Mouse (Mus musculus): ENCODE results near the gene Adamts2.

Adamts2 gene

DNA sequence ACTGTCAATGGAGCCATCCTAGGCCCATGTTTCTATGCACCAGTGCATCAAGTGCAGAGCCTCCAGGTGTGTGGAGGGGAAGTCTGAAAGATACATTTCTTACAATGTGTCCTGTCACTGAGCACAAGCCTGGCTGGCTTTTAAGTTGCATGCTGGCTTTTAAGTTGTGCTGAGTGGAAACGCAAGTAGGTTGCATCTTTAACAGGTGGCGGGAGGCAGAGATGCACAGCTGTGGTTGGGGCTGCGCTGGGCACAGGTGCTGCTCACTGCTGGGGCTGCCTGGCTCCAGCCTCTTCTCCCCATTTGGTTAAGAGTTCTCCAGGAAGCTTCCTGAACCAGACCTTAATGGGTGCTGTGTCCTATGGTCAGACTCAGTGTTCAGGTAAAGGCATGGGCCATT is 21.9 kb downstream of the Adamts2 start:
- no peak for DNase-seq

DNA sequence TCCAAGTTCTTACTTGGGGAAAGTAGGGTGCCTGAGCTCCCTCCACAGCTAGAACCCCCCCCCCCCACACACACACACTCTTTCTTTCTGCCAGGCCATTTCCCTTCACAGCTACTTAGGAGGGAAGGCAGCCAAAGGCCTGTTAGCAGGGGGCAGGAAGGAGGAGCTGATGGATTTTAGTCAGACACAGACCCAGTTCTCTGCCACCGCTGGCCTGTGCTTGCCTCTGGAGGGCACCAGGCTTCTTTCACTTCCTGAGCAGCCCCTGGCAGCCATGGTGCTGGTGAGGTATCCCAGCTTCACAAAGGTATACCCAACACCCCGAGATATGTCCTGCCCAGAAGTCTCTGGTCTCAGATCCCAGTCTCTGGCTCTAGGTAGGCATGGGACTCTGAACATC is 22.4 kb downstream of the Adamts2 start:
- no peak for DNase-seq

DNA sequence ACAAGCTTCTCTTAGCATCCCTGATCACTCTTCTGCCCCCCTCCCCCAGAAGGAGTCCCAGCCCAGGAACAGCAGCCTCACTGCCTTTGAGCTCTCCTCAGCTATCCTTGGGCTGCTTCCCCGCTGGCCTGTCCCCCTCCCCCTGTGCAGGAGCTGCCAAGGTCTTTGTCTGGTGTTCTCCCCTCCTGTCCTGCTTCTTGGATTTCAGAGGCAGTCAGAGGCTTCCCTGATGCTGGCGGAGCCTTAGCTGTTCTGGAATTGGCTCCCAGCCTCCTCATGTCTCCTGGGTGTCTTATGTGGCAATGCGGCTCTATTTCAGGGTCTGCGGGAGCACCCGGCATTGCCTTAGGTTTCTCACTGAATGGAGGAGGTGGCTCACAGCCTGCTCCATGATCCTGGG is 22.8 kb downstream of the Adamts2 start:
- no peak for DNase-seq

DNA sequence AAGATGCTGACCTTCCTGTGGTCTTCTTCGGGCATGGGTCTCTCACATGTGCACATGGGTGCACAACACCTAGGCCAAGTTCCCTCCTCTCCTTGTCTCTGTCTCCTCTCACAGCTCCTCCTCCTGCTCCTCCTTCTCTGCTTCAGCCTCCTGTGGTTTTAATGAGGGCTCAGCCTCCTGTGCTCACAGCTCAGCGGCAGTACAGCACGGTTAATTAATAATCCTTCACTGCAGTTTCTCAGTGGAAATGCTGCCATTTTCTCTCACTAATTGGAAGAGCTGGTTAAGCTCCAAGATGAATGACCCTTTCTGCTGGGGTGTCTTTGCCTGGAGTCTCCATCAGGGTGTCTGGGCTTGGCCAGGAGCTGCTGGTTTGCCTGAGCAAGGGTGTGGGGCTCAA is 27.0 kb downstream of the Adamts2 start:
- no peak for DNase-seq

DNA sequence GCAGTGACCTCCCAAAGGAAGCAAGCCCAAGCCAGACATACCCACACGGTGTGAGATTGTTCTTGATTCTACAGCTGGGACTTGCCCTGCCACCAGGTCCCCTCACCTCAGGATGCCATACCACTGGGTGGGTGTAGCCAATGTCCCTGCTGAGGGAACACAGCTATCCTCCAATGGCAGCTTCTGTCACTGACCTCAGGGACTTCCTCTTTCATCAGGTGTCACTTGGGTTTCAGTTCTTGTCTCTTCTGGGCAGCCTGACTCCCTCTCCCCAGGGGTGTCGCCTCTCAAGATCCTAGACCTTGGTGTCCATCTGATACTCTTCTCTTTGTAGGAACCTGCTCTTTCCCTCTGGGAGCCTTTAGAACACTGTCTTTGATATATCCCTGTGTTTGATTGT is 28.6 kb downstream of the Adamts2 start:
- no peak for DNase-seq

DNA sequence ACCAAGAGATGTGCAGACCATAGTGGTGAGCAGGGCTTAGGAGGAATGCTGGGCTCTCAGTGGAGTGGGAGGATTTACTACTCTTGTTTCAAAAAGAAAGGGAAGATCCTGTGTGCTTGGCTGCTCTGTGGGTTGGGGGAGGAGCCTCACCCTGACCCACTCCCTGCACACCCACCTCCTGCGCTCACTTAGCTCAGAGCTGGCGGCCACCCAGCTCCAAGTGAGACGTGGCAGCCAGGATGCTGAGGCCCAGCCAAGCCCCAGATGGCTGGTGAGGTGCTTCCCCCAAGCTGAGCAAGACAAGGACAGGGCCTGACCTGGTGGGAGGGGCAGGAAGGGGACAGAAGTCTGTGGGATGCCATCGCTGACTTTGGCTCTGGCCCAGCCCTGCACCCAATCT is 30.4 kb downstream of the Adamts2 start:
- DNase-seq: peak; percentile 82 to 84

DNA sequence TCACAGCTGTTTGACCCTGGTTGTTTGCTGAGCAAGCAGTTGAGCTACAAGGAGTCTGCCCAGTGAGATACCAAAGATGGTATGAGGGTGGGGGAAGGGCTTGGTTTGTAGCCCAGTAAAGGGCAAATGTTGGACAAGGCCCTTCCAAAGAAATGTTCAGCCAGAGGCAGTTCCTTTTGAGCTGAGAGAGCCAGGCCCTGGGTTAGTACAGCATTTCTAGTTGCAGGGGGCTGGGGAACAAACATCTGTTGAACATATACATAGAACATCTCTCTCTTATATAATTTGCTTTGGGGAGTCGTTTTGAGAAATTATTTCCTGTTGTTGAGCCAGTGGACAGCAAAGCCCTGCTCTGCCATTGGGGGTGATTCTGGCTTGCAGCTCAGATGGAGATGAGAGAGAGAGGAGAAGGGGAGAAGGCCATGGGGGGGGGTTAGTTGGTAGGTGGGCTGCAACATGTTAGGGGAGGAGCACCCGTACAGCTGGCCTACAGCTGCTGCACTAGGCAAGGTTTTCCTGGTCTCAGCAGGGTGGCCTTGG is 33.2 kb downstream of the Adamts2 start:
- DNase-seq: no peak

DNA sequence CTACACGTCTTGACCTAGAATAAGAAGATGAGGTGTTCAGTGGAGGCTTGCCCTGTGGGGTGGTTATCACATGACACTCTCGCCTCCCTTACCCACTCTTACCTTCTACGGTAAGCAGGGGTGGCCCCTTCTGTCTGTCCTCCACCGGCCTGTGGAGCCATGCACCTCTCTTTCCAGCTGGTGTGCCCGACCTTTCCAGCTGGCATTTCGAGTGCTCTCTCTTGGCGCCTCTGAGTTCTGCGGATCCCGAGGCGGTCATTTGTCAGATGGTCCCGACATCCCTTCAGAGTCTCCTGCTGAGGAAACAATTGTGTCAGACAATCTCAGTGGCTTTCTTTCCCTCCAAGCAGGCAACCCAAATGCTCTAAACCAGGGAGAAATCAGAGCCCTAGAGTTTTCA is 35.1 kb downstream of the Adamts2 start:
- DNase-seq: peak; percentile 70 to 71

DNA sequence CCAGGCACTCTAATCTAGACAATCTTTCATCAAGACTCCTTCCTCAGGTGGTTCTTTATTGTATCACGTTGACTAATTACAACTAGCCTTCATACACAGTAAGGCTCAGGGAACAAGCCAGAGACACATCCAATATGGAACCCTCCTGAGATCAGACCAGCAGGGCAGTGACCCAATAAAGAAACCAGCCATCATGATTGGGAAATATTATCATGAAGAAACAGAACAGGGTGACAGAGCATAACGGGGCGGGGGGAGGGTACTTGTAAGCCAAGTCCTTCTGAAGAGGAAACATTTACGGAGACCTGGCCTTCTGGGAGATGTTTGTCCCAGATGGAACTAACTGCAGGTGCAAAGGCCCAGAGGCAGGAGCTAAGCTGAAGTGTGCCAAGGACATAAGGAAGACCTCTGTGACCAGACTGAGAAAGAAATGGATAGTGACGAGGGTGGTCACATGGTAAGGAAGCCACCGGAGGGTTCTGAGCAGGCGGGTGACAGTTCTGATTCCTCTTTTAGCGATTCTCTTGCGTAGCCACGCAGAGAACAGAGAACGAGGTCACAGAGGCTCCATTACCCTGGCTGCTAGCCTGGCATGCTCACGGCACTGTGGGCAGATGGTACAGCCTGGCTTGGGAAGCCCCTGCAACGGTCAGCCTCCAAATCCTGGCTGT is 36.4 kb downstream of the Adamts2 start:
- DNase-seq: peak; percentile 70 to 72

DNA sequence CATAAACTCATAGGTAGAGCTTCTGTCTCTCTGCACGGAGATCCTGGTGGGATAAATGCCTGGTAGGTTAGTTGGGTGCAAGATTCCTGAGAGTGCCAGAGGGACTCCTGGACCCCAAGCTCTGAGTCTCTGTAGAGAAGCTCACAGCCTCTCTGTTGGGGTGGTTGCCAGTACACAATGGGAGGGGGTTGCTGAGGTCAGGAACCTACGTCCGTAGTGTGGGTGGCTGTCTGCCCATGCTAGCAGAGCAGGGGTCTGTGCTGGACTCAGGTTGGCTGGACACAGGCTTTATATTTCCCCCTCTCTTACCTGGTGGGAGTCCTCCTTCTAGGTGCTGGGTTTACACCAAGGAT is 37.0 kb downstream of the Adamts2 start:
- no peak for DNase-seq

DNA sequence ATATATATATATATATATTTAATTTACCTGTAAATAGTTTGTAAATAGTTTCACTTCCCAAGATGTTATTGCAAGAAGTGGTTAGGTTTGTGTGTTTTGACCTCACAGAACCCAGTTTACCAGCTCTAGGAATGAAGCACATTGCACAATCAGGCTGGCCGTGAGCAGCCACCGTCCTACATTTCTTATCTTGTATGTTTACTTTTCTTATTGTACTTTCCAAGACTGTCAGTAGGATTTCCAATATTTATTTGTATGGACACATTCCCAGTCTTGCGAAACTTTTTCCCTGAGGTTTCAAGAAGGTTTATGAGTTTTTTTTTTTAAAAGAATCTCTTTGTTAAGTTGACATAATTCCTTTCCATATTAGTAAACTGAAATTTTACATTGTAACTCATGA is 40.7 kb downstream of the Adamts2 start:
- DNase-seq: no peak

DNA sequence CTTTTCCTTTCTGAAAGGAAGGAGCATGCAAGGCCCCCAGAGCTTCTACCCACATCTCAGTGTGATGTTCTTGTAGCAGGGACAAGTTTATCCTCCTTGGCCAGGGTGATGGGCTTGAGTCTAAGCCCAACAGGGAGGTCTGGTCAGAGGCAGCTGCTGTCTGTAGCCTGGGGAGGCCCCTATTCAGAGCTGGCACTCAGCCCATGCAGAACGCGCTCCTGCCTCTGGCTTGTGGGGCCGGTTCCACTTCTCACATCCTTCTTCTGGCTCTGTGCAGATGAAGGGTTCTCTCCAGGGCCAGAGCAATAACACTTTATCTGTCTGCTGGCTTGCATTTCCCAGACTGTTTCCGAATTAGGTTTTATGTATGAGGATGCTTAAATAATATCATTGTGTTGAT is 44.3 kb downstream of the Adamts2 start:
- no peak for DNase-seq

DNA sequence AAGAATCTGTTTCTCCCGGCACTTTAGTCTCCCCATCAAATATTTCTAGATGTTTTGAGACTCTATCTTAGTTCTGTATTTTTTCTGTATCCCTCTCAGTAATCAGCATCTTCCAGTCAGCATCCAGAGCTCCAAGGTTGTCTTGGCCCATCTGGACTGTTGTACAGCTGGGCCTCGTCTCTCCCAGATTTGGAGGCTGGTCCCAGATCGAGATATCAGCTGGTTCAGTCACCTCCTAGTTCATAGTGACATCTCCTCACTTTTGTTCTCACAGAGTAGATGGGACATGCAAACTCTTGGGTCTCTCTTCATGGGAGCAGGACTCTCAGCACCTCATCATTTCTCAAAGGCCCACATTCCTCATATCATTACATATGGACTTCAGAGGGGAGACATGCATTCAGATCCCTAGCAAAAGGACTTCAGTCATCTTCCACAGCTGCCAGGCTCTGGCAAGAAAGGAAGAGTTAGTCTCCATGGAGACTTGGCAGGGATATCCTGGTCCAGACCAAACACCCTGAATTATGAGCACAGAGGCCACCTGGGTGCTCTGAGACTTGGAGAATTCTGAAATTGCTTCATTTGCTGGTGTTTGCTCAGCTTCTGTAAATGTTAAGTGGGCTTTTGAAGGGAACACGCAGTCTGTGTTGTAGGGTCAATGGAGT is 46.4 kb downstream of the Adamts2 start:
- DNase-seq: no peak

DNA sequence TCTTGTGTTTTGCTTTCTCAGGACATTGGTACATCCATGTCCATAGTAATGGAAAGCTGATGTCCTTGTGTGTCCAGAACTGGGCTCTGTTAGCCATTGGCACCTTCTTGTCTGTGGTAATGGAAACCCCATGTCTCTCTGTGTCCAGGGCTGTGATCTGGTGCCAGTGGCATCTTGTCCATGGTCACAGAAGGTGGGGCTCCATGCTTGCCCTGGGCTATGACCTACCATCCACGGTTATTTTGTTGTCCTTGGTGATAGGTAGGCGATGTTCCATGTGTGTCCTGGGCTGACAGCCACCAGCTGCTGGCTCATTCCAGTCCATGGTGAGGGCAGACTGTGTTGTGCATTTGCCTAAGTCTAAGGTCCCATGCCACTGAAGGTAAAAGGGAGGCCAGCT is 48.2 kb downstream of the Adamts2 start:
- no peak for DNase-seq

DNA sequence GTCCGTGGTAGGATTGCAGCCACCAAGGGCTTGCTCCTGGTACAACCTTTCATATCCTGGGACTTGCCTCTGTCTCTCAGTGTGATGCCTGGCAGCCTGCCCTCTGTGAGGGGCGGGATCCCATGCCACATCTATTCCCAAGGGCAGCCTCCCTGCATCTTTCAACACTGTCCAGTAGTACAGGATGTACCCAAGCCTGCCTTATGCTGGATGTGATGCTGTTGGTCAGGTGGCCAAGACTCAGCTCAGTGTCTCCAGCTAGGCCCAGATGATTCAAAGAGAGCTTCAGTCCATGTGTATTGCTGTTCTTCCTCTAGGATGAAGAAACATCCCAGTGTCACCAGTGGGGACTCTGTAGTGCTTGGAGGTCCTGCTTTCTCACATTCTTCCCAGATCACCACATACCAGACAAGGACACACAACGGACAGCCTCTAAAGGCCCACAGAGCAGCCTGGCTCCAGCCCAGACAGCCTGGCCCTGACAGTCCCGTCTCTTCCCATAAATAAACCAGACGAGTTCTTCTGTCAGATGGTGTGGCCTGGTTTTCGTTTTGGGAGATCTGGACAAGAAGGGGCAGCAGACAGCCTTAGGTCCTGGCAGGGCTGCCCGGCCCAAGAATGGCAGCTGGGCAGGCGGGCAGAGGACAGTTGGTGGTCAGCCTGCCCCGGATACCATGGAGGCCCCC is 52.0 kb downstream of the Adamts2 start:
- DNase-seq: peak; percentile 44 to 46

DNA sequence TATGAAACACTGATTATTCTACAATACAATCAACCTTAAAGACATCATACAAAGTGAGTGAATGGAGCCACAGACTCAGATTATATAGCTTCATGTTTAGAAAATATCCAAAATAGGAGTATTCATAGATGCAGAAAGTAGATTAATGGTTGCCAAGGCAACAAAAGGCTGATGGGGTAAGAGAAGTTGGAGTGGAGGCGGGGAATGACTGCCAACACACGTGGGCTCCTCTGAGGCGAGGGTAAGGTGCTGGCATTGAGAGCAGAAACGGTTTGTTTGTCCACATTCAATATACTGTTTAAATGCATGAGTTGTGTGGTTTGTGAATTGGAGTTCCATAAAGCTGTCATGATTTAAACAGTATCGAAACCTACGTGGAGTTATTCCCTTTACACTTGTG is 56.9 kb downstream of the Adamts2 start:
- no peak for DNase-seq

DNA sequence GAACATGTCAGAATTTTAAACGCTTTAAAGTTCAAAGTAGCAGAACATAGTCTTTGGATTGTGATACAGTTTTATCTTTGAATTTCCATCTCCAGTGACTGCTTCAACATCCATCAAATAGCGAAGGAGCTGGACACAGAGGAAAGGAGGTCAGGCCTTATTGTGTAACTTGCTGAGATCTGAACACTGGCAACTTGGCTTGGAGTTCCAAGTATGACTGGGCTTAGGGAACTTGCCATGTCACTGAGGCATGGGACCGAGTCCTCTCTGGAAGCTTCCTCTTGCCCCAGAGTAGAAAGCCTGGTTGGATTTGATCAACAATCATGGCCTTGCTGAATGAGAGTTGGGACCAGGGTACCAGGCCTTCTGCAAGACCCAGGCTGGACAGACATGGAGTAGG is 60.3 kb downstream of the Adamts2 start:
- no peak for DNase-seq

DNA sequence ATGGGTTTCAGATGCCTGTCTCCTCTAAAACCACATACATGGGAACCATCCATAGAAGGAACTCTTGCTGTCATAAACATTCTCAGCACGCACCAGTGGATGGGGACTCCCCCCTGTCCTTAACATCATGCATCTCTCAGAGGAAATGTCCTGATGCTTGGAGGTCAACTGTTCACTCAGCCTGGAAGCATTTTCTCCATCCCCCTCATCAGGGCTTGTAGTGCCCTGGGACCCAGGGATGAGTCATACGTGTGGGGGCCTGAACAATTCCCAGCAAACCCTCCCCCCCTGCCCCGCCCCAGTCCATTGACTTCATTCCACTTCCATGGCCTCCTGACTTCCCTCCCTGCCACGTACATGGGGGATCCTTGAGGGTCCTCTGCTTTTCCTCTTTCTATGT is 62.9 kb downstream of the Adamts2 start:
- DNase-seq: no peak

DNA sequence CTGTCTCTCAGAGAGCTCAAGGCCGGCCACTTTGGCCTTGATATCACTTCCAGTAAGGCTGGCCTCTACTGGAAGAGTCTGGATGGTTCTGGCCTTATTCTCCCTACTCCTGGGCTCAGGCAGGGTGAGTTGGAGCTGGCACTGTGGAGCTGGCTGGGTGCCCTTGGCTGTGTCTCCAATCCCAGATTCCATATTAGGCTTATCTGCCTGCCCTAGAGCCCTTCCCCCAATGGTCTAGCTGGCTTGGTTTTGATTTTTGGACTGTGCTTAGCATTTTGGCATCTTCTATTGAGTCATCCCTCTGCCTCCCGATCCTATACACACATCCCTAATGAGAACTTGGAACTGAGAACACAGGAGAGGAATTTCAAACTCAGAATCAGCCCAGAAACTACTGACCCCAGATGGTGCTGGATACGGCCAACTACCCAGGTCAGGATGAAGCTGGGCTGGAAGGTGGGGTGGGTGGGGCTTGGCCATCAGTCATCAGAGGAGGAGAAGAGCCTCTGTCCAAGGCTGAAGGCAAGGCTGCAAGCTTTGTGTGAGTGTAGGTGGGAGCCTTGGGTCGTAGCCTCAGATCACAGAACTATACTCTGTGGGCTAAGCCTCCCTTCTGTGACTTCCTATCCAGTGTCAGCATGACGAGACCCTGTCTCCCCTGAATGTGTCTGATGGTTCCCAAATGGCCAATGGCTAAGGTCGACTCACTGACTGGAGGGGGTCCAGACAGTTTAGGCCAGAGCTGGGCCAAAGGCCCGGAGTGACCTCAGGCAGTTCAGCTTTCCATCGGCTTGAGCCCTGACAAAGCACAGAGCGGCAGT is 67.9 kb downstream of the Adamts2 start:
- peak; percentile 88 to 90 for DNase-seq

DNA sequence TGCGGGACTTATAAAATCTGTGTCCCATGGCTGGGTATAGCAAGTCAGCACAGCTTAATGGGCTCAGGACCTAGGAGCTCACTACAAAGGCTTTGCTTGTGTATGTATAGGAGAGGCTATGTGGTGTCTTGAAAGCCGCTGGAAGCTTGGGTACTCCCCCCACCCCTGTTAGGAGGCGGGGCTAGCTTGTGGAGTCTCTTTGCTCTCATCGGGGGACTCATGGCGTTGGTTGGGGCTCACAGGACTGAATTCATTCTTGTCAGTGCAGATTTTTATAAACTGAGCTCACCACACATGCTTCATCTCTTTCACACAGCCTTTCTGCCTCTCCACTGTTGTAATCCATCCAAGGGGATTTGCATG is 68.5 kb downstream of the Adamts2 start:
- no peak for DNase-seq

DNA sequence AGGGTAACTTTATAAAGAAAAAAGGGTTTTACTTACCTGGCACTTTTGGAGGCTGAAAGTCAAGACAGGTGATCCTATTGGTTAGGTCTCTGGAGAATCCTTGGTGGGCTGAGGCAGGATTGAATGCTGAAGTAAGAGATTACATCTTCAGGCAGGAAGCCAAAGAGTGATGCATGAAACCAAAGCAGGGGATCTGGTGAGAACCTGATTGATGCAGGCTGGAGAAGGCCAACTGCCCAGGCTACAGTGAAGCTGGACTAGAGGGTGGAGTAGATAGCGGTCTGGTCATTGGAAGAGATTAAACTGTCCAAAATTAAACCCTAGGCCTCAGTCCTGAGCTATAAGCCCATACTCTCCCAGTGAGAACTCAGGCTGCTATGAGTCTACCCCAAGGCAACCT is 69.0 kb downstream of the Adamts2 start:
- DNase-seq: no peak

DNA sequence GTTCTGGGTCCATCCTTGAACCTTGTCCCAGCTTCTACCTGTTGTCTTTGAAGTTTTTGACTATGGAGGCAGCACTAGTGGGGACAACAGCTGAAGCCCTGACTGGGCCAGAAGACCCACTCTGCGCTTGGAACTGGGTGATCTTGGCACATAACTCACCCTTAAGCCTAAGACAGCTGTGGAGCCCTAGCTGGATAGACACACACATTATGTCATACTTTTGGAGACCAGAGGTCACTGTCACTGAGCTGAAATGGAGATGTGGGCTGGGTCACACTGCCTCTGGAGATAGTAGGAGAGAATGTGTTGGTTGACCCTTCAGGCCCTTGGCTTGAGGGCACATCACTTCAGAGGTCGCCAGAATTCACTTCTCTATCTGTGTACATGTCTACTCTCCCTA is 69.5 kb downstream of the Adamts2 start:
- no peak for DNase-seq

DNA sequence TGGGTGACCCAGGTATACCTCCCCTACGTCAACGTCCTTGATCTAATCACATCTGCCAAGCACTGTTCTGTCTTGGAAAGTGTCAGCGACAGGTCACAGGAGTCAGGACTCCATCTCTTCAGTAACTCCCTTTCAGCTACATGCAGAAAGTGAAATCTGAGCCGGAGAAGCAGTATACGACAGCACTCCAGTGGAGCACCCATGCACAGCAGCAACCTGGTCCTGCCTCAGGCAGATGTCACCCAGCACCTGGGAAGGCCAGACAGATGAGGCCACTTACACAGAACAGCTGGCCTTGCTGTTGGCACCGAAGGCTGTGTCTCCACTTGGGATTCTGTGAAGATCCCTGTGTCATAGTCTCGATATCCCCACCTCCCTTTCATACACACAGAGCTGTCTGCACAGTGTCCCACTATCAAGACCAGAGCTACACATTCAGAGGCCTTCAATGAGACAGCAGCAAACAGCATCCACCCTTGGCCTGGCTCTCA is 70.0 kb downstream of the Adamts2 start:
- DNase-seq: no peak
